In genomic region chr14:68934611-68935302, GRCm38 (mm10) we compare ENCODE assay signal across 8 mouse cellular contexts.
DNase-seq lines count a peak whose midpoint lies in the region; ATAC-seq lines count a peak whose summit lies in the region.

No protein-coding gene starts in this region.

- H3K36me3 ChIP-seq in liver, embryonic 12.5 days: no peaks in the 10 kb centered on the region
- H3K36me3 ChIP-seq in forebrain, embryonic 16.5 days (ENCODE audit: control insufficient read depth, insufficient read depth): no peaks in the 10 kb centered on the region
- H3K36me3 ChIP-seq in midbrain, embryonic 10.5 days: no peaks in the 10 kb centered on the region
- H3K36me3 ChIP-seq in stomach, embryonic 14.5 days (ENCODE audit: control insufficient read depth, insufficient read depth, low read length): no peaks in the 10 kb centered on the region

- H3K27me3 ChIP-seq in liver, embryonic 12.5 days (replicated peaks): no peaks in the 10 kb centered on the region
- no peaks in the 10 kb centered on the region for H3K27me3 ChIP-seq in forebrain, embryonic 16.5 days (replicated peaks; ENCODE audit: control insufficient read depth, insufficient read depth, low read length)
- no peaks in the 10 kb centered on the region for H3K27me3 ChIP-seq in midbrain, embryonic 10.5 days (ENCODE audit: low read depth, poor library complexity, severe bottlenecking)
- H3K27me3 ChIP-seq in stomach, embryonic 14.5 days (ENCODE audit: control insufficient read depth, insufficient read depth, low read length): no peaks in the 10 kb centered on the region

- H3K9me3 ChIP-seq in liver, embryonic 12.5 days (replicated peaks): no peaks in the 10 kb centered on the region
- H3K9me3 ChIP-seq in forebrain, embryonic 16.5 days (ENCODE audit: control insufficient read depth, low read length): no peaks in the 10 kb centered on the region
- H3K9me3 ChIP-seq in midbrain, embryonic 10.5 days (replicated peaks): no peaks in the 10 kb centered on the region
- H3K9me3 ChIP-seq in stomach, embryonic 14.5 days (ENCODE audit: control insufficient read depth, low read depth, low read length): no peaks in the 10 kb centered on the region; the same call in 1 of the 2 replicates

- 47% methylated on average over 12 of the region's 12 CpGs for WGBS in liver, embryonic 12.5 days (ENCODE audit: insufficient replicate concordance)
- WGBS in forebrain, embryonic 16.5 days: 12% methylated on average over 12 of the region's 12 CpGs
- WGBS in midbrain, embryonic 10.5 days: 33% methylated on average over 12 of the region's 12 CpGs
- 14% methylated on average over 12 of the region's 12 CpGs for WGBS in stomach, embryonic 14.5 days

- DNase-seq in liver: peak; percentile 26
- peak; percentile 54 for DNase-seq in kidney, postnatal 14 days
- DNase-seq in midbrain, embryonic 10.5 days (ENCODE audit: low spot score): peak; percentile 32

- no peak overlapping the region for H3K4me2 ChIP-seq in liver, embryonic 12.5 days
- peak overlapping the region; percentile 36 for H3K4me2 ChIP-seq in forebrain, embryonic 16.5 days (ENCODE audit: low read length)
- peak overlapping the region; percentile 18; the same call in 1 of the 2 replicates for H3K4me2 ChIP-seq in stomach, embryonic 14.5 days (replicated peaks; ENCODE audit: low read depth, low read length)

- H3K27ac ChIP-seq in liver, embryonic 12.5 days: no peak overlapping the region
- peak overlapping the region; percentile 69 for H3K27ac ChIP-seq in forebrain, embryonic 16.5 days (ENCODE audit: low read length)
- H3K27ac ChIP-seq in midbrain, embryonic 10.5 days (replicated peaks): no peak overlapping the region
- H3K27ac ChIP-seq in stomach, embryonic 14.5 days (ENCODE audit: low read length): no peak overlapping the region

- H3K4me3 ChIP-seq in liver, embryonic 12.5 days: no peak overlapping the region
- H3K4me3 ChIP-seq in forebrain, embryonic 16.5 days (replicated peaks; ENCODE audit: low read length): 0 out of 2 replicates have a peak overlapping the region, but pooled peaks have one; percentile 2
- H3K4me3 ChIP-seq in midbrain, embryonic 10.5 days: no peak overlapping the region
- no peak overlapping the region for H3K4me3 ChIP-seq in stomach, embryonic 14.5 days (ENCODE audit: low read depth, low read length)

- H3K4me1 ChIP-seq in liver, embryonic 12.5 days: no peaks in the 10 kb centered on the region
- peaks cover 15% of the 10 kb centered on the region for H3K4me1 ChIP-seq in forebrain, embryonic 16.5 days (replicated peaks; ENCODE audit: control insufficient read depth, insufficient read depth, low read length)
- peaks cover 7% of the 10 kb centered on the region; the same call in 1 of the 2 replicates for H3K4me1 ChIP-seq in midbrain, embryonic 10.5 days
- H3K4me1 ChIP-seq in stomach, embryonic 14.5 days (ENCODE audit: control insufficient read depth, insufficient read depth, low read length): 0 out of 2 replicates have a peak, but pooled peaks cover 11% of the 10 kb centered on the region

- ATAC-seq in liver, embryonic 12.5 days: no peak
- peak; percentile 87 for ATAC-seq in forebrain, embryonic 16.5 days
- peak; percentile 76; the same call in 1 of the 2 replicates for ATAC-seq in stomach, embryonic 14.5 days (ENCODE audit: insufficient number of reproducible peaks, insufficient read depth, low FRiP score, low read depth)
- ATAC-seq in CD4-positive, CD25-positive, alpha-beta regulatory T cell, adult 4 months: no peak
- ATAC-seq in erythroblast, adult 5-6 weeks (replicated peaks; ENCODE audit: low FRiP score, poor library complexity, severe bottlenecking): no peak

- H3K9ac ChIP-seq in liver, embryonic 12.5 days: no peak overlapping the region
- peak overlapping the region; percentile 17; the same call in 1 of the 2 replicates for H3K9ac ChIP-seq in forebrain, embryonic 16.5 days (replicated peaks; ENCODE audit: low read depth, low read length)
- H3K9ac ChIP-seq in stomach, embryonic 14.5 days (replicated peaks; ENCODE audit: low read depth, low read length): no peak overlapping the region

Comparison
In these comparisons a context has a peak if more than half of its experiments do, and no peak if none do; other contexts are left out.
1. ATAC-seq: peak in forebrain, embryonic 16.5 days (single experiment) and stomach, embryonic 14.5 days (single experiment); none in liver, embryonic 12.5 days (single experiment), CD4-positive, CD25-positive, alpha-beta regulatory T cell, adult 4 months (single experiment) and erythroblast, adult 5-6 weeks (single experiment).
2. Peak in every context shown above with its lines, with median percentiles within 50 percentile points of each other: DNase-seq.